In the genomic region with DNA sequence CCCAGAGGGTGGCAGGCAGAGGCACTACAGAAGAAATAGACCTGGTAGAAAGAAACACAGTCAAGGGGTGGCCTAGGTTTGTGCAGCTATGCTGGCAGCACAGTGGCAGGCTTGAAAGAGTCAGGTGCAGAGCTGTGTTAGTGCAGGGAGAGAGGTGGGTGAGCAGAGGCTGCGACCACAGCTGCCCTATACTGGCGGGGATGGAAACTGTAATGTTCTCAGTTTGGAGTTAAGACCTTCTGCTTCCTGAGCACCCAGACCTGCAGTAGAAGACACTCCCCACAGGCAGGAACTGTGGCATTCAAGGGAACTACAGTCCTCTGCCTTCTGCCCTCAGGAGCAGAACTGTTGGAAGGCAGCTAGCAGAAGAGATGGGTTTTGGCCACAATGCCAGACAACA, we compare ENCODE assay signal across 37 mouse cellular contexts. TPM values are rescaled to one million over a fixed set of nuclear protein-coding genes. Genes with fewer than 3 reads are reported as not detected.
DNase-seq lines count a peak whose midpoint lies in the region; ATAC-seq lines count a peak whose summit lies in the region.
"Had no signal": no experiment of that assay in that cellular context is flagged by ENCODE, and none has a peak within 500 bp of the region (broad histone marks: within the 10 kb centered on the region; RNA-seq: fewer than 3 reads in every experiment).

No protein-coding gene starts in this region.

- no peaks in the 10 kb centered on the region for H3K36me3 ChIP-seq in heart, embryonic 10.5 days
- H3K36me3 ChIP-seq in heart, embryonic 15.5 days: no peaks in the 10 kb centered on the region
- no peaks in the 10 kb centered on the region for H3K36me3 ChIP-seq in midbrain, embryonic 11.5 days (ENCODE audit: control insufficient read depth, insufficient read depth, low read length)
- H3K36me3 ChIP-seq in midbrain, embryonic 13.5 days: no peaks in the 10 kb centered on the region
- no peaks in the 10 kb centered on the region for H3K36me3 ChIP-seq in forebrain, embryonic 11.5 days (ENCODE audit: control insufficient read depth, insufficient read depth, low read length)
- H3K36me3 ChIP-seq: forebrain, embryonic 12.5 days; intestine, embryonic 15.5 days; limb, embryonic 12.5 days; liver, embryonic 15.5 days; midbrain, embryonic 12.5 days; neural tube, embryonic 13.5 days had no signal

- intact Hi-C loops in heart, postnatal 25 days (cut with DNase I): no loop called here

- H3K27me3 ChIP-seq in heart, embryonic 10.5 days (ENCODE audit: insufficient read depth, poor library complexity, severe bottlenecking): peaks cover 5% of the 10 kb centered on the region; the same call in 1 of the 2 replicates
- H3K27me3 ChIP-seq in heart, embryonic 15.5 days: no peaks in the 10 kb centered on the region
- H3K27me3 ChIP-seq in midbrain, embryonic 11.5 days (ENCODE audit: control insufficient read depth, insufficient read depth, low read length): no peaks in the 10 kb centered on the region
- no peaks in the 10 kb centered on the region for H3K27me3 ChIP-seq in midbrain, embryonic 13.5 days
- H3K27me3 ChIP-seq in forebrain, embryonic 11.5 days (ENCODE audit: control insufficient read depth, insufficient read depth, low read length): no peaks in the 10 kb centered on the region
- H3K27me3 ChIP-seq: forebrain, embryonic 12.5 days; intestine, embryonic 15.5 days; midbrain, embryonic 12.5 days; neural tube, embryonic 13.5 days had no signal

- no peak overlapping the region for H3K9ac ChIP-seq in heart, embryonic 15.5 days
- no peak overlapping the region for H3K9ac ChIP-seq in midbrain, embryonic 11.5 days (ENCODE audit: low read length)
- no peak overlapping the region for H3K9ac ChIP-seq in midbrain, embryonic 13.5 days (replicated peaks)
- no peak overlapping the region for H3K9ac ChIP-seq in forebrain, embryonic 11.5 days (ENCODE audit: low read length)
- H3K9ac ChIP-seq: forebrain, embryonic 12.5 days; forebrain, postnatal 0 days; intestine, embryonic 15.5 days; limb, embryonic 12.5 days; liver, embryonic 15.5 days; lung, embryonic 14.5 days; midbrain, embryonic 12.5 days; neural tube, embryonic 13.5 days had no signal

- WGBS in heart, embryonic 10.5 days: 64% methylated on average over 2 of the region's 2 CpGs
- WGBS in heart, embryonic 15.5 days: 56% methylated on average over 2 of the region's 2 CpGs
- 81% methylated on average over 2 of the region's 2 CpGs for WGBS in midbrain, embryonic 11.5 days
- WGBS in midbrain, embryonic 13.5 days: 91% methylated on average over 2 of the region's 2 CpGs
- WGBS in forebrain, embryonic 11.5 days: 64% methylated on average over 2 of the region's 2 CpGs

- ATAC-seq in heart, embryonic 15.5 days (replicated peaks; ENCODE audit: insufficient number of reproducible peaks, insufficient read depth, low FRiP score, low read depth): no peak
- ATAC-seq in midbrain, embryonic 11.5 days (ENCODE audit: low FRiP score): no peak
- ATAC-seq in midbrain, embryonic 13.5 days: no peak
- peak; percentile 47 for ATAC-seq in megakaryocyte progenitor cell, adult 5-6 weeks (replicated peaks; ENCODE audit: poor library complexity)
- no peak for ATAC-seq in forebrain, embryonic 11.5 days (replicated peaks; ENCODE audit: low FRiP score)
- ATAC-seq: forebrain, postnatal 0 days; hindbrain, postnatal 0 days; intestine, embryonic 15.5 days had no signal

- H3K4me3 ChIP-seq in heart, embryonic 10.5 days: no peak overlapping the region
- H3K4me3 ChIP-seq in heart, embryonic 15.5 days: no peak overlapping the region
- no peak overlapping the region for H3K4me3 ChIP-seq in midbrain, embryonic 11.5 days (ENCODE audit: low read depth, low read length)
- no peak overlapping the region for H3K4me3 ChIP-seq in midbrain, embryonic 13.5 days (replicated peaks)
- H3K4me3 ChIP-seq in forebrain, embryonic 11.5 days (ENCODE audit: low read depth, low read length): no peak overlapping the region
- H3K4me3 ChIP-seq: erythroblast, embryonic 14.5 days; forebrain, embryonic 12.5 days; intestine, embryonic 15.5 days; layer of hippocampus, adult 2 months; left cerebral cortex, adult 2 months; limb, embryonic 12.5 days; liver, embryonic 15.5 days; midbrain, embryonic 12.5 days; neural tube, embryonic 13.5 days had no signal

- H3K4me2 ChIP-seq in heart, embryonic 15.5 days: no peak overlapping the region
- no peak overlapping the region for H3K4me2 ChIP-seq in midbrain, embryonic 11.5 days
- no peak overlapping the region for H3K4me2 ChIP-seq in midbrain, embryonic 13.5 days (replicated peaks)
- no peak overlapping the region for H3K4me2 ChIP-seq in forebrain, embryonic 11.5 days (ENCODE audit: low read depth, low read length, severe bottlenecking)
- H3K4me2 ChIP-seq: forebrain, embryonic 12.5 days; intestine, embryonic 15.5 days; limb, embryonic 12.5 days; liver, embryonic 15.5 days; lung, embryonic 14.5 days; midbrain, embryonic 12.5 days; neural tube, embryonic 13.5 days had no signal

- H3K9me3 ChIP-seq in heart, embryonic 10.5 days: no peaks in the 10 kb centered on the region
- no peaks in the 10 kb centered on the region for H3K9me3 ChIP-seq in heart, embryonic 15.5 days (replicated peaks)
- H3K9me3 ChIP-seq in midbrain, embryonic 11.5 days (ENCODE audit: control insufficient read depth, low read length): no peaks in the 10 kb centered on the region
- H3K9me3 ChIP-seq in midbrain, embryonic 13.5 days: no peaks in the 10 kb centered on the region
- no peaks in the 10 kb centered on the region for H3K9me3 ChIP-seq in forebrain, embryonic 11.5 days (ENCODE audit: control insufficient read depth, low read length)
- H3K9me3 ChIP-seq: forebrain, embryonic 12.5 days; intestine, embryonic 15.5 days; limb, embryonic 12.5 days; liver, embryonic 15.5 days; midbrain, embryonic 12.5 days; neural tube, embryonic 13.5 days had no signal

- peak overlapping the region; percentile 66; the same call in 1 of the 2 replicates for H3K27ac ChIP-seq in heart, embryonic 10.5 days
- peak overlapping the region; percentile 65 for H3K27ac ChIP-seq in heart, embryonic 15.5 days
- H3K27ac ChIP-seq in midbrain, embryonic 11.5 days (ENCODE audit: low read depth, low read length): no peak overlapping the region
- no peak overlapping the region for H3K27ac ChIP-seq in midbrain, embryonic 13.5 days
- H3K27ac ChIP-seq in forebrain, embryonic 11.5 days (ENCODE audit: low read depth, low read length): no peak overlapping the region
- H3K27ac ChIP-seq: forebrain, embryonic 12.5 days; hindbrain, postnatal 0 days; intestine, embryonic 15.5 days; layer of hippocampus, adult 2 months; left cerebral cortex, adult 2 months; limb, embryonic 12.5 days; liver, embryonic 15.5 days; midbrain, embryonic 12.5 days; neural tube, embryonic 13.5 days had no signal

- H3K4me1 ChIP-seq in heart, embryonic 10.5 days: peaks cover 26% of the 10 kb centered on the region
- peaks cover 18% of the 10 kb centered on the region for H3K4me1 ChIP-seq in heart, embryonic 15.5 days (replicated peaks)
- no peaks in the 10 kb centered on the region for H3K4me1 ChIP-seq in midbrain, embryonic 11.5 days (ENCODE audit: control insufficient read depth, insufficient read depth, low read length)
- H3K4me1 ChIP-seq in midbrain, embryonic 13.5 days (replicated peaks): no peaks in the 10 kb centered on the region
- H3K4me1 ChIP-seq in forebrain, embryonic 11.5 days (replicated peaks; ENCODE audit: control insufficient read depth, insufficient read depth, low read length): no peaks in the 10 kb centered on the region
- H3K4me1 ChIP-seq: forebrain, embryonic 12.5 days; limb, embryonic 12.5 days; liver, embryonic 15.5 days; midbrain, embryonic 12.5 days; neural tube, embryonic 13.5 days had no signal

- DNase-seq in heart, embryonic 10.5 days (ENCODE audit: low spot score): no peak
- no peak for DNase-seq in heart, postnatal 25 days (ENCODE audit: low spot score)
- no peak for DNase-seq in heart, adult 9 months (ENCODE audit: low spot score in 2 of 2)
- peak; percentile 73 for DNase-seq in midbrain, embryonic 11.5 days (ENCODE audit: low spot score, missing footprints)
- DNase-seq in forebrain, embryonic 11.5 days (ENCODE audit: low spot score): no peak
- DNase-seq: adrenal gland, postnatal 14 days; cerebellum, adult 11-12 months; cerebellum, adult 9-11 months; forebrain, postnatal 0 days; gastrocnemius, postnatal 14 days; kidney, adult 2 months; kidney, postnatal 36 days; lung, embryonic 14.5 days; lung, postnatal 14 days; thymus, postnatal 14 days had no signal

RNA-seq across cellular contexts. Expression of gene Zp1, which starts 5.6 kb away (rescaled TPM):
- polyA plus RNA-seq in heart, embryonic 10.5 days (2016; fragmentation: Nextera tagmentation; extraction: Ambion mirVana): not detected in 2 replicates
- total RNA-seq in heart, postnatal 25 days (2021): not detected
- polyA plus RNA-seq in heart, embryonic 15.5 days (2015; fragmentation: Nextera tagmentation; extraction: Ambion mirVana): not detected in 2 replicates
- polyA plus RNA-seq in midbrain, embryonic 11.5 days (2014; fragmentation: Nextera tagmentation; extraction: Ambion mirVana): 0.22 TPM in 1 of 2 replicates, not detected in the other
- not detected in 2 replicates for polyA plus RNA-seq in midbrain, embryonic 13.5 days (2015; fragmentation: Nextera tagmentation; extraction: Ambion mirVana)
- not detected in 2 replicates for total RNA-seq in megakaryocyte progenitor cell, adult 5-6 weeks (2015)
- total RNA-seq in megakaryocyte progenitor cell, adult 5-6 weeks (2017): not detected in 2 replicates
- not detected in 2 replicates for polyA plus RNA-seq in forebrain, embryonic 11.5 days (2014; fragmentation: Nextera tagmentation; extraction: Ambion mirVana)
- total RNA-seq: adrenal gland, postnatal 14 days; heart, adult 8-10 months; layer of hippocampus, adult 2 months; layer of hippocampus, postnatal 14 days; left cerebral cortex, adult 2 months; left cerebral cortex, postnatal 25 days; liver, adult 2 months; MEL had no signal
- polyA plus RNA-seq: cortical plate, adult 2 months; embryonic facial prominence, embryonic 14.5 days; erythroblast, embryonic 14.5 days; forebrain, embryonic 12.5 days; intestine, embryonic 15.5 days; kidney, adult 2 months; kidney, embryonic 16.5 days; limb, embryonic 12.5 days; liver, adult 2 months; liver, embryonic 15.5 days; lung, embryonic 14.5 days; midbrain, embryonic 12.5 days; neural tube, embryonic 13.5 days; stomach, embryonic 14.5 days had no signal

RNA-seq across cellular contexts. Expression of gene Prpf19, which starts 19.8 kb away (rescaled TPM):
- 21.3 and 48.5 TPM in 2 replicates for polyA plus RNA-seq in heart, embryonic 10.5 days (2016; fragmentation: Nextera tagmentation; extraction: Ambion mirVana)
- 100 to 1,000 TPM; 213 to 229 TPM for total RNA-seq in heart, postnatal 25 days (2021)
- 29.4 and 31.2 TPM in 2 replicates for polyA plus RNA-seq in heart, embryonic 15.5 days (2015; fragmentation: Nextera tagmentation; extraction: Ambion mirVana)
- polyA plus RNA-seq in midbrain, embryonic 11.5 days (2014; fragmentation: Nextera tagmentation; extraction: Ambion mirVana): 52.7 and 58.4 TPM in 2 replicates
- polyA plus RNA-seq in midbrain, embryonic 13.5 days (2015; fragmentation: Nextera tagmentation; extraction: Ambion mirVana): 45.4 and 49.5 TPM in 2 replicates
- 70.5 and 77.5 TPM in 2 replicates for total RNA-seq in megakaryocyte progenitor cell, adult 5-6 weeks (2015)
- 159 and 191 TPM in 2 replicates for total RNA-seq in megakaryocyte progenitor cell, adult 5-6 weeks (2017)
- polyA plus RNA-seq in forebrain, embryonic 11.5 days (2014; fragmentation: Nextera tagmentation; extraction: Ambion mirVana): 50.9 and 55.5 TPM in 2 replicates

RNA-seq across cellular contexts. Expression of gene Ptgdr2, which starts 22.1 kb away (rescaled TPM):
- 0.19 and 0.30 TPM in 2 replicates for polyA plus RNA-seq in heart, embryonic 10.5 days (2016; fragmentation: Nextera tagmentation; extraction: Ambion mirVana)
- under 1 TPM in 1 of 2 experiments, not detected in 1; 0.08 TPM for total RNA-seq in heart, postnatal 25 days (2021)
- polyA plus RNA-seq in heart, embryonic 15.5 days (2015; fragmentation: Nextera tagmentation; extraction: Ambion mirVana): 0.06 and 0.25 TPM in 2 replicates
- polyA plus RNA-seq in midbrain, embryonic 11.5 days (2014; fragmentation: Nextera tagmentation; extraction: Ambion mirVana): 0.05 and 0.12 TPM in 2 replicates
- 0.22 and 0.24 TPM in 2 replicates for polyA plus RNA-seq in midbrain, embryonic 13.5 days (2015; fragmentation: Nextera tagmentation; extraction: Ambion mirVana)
- 0.07 and 0.17 TPM in 2 replicates for total RNA-seq in megakaryocyte progenitor cell, adult 5-6 weeks (2015)
- 0.07 TPM in 1 of 2 replicates, not detected in the other for total RNA-seq in megakaryocyte progenitor cell, adult 5-6 weeks (2017)
- polyA plus RNA-seq in forebrain, embryonic 11.5 days (2014; fragmentation: Nextera tagmentation; extraction: Ambion mirVana): 0.09 TPM in 1 of 2 replicates, not detected in the other
- total RNA-seq: adrenal gland, postnatal 14 days; liver, adult 2 months had no signal
- polyA plus RNA-seq: erythroblast, embryonic 14.5 days; liver, adult 2 months; liver, embryonic 15.5 days; lung, embryonic 14.5 days; neural tube, embryonic 13.5 days; stomach, embryonic 14.5 days had no signal

RNA-seq across cellular contexts. Expression of gene Tmem109, which starts 33.1 kb away (rescaled TPM):
- polyA plus RNA-seq in heart, embryonic 10.5 days (2016; fragmentation: Nextera tagmentation; extraction: Ambion mirVana): 67.8 and 68.2 TPM in 2 replicates
- 10 to 100 TPM; 82.8 to 87.8 TPM for total RNA-seq in heart, postnatal 25 days (2021)
- polyA plus RNA-seq in heart, embryonic 15.5 days (2015; fragmentation: Nextera tagmentation; extraction: Ambion mirVana): 93.2 and 106 TPM in 2 replicates
- polyA plus RNA-seq in midbrain, embryonic 11.5 days (2014; fragmentation: Nextera tagmentation; extraction: Ambion mirVana): 38.7 and 41.2 TPM in 2 replicates
- polyA plus RNA-seq in midbrain, embryonic 13.5 days (2015; fragmentation: Nextera tagmentation; extraction: Ambion mirVana): 34.4 and 35.0 TPM in 2 replicates
- total RNA-seq in megakaryocyte progenitor cell, adult 5-6 weeks (2015): 14.9 and 16.5 TPM in 2 replicates
- total RNA-seq in megakaryocyte progenitor cell, adult 5-6 weeks (2017): 13.2 and 17.8 TPM in 2 replicates
- 44.3 and 45.9 TPM in 2 replicates for polyA plus RNA-seq in forebrain, embryonic 11.5 days (2014; fragmentation: Nextera tagmentation; extraction: Ambion mirVana)

RNA-seq across cellular contexts. Expression of gene Ccdc86, which starts 34.2 kb away (rescaled TPM):
- polyA plus RNA-seq in heart, embryonic 10.5 days (2016; fragmentation: Nextera tagmentation; extraction: Ambion mirVana): 27.2 and 39.6 TPM in 2 replicates
- total RNA-seq in heart, postnatal 25 days (2021): 1 to 10 TPM; 5.7 to 6.2 TPM
- 15.3 and 17.0 TPM in 2 replicates for polyA plus RNA-seq in heart, embryonic 15.5 days (2015; fragmentation: Nextera tagmentation; extraction: Ambion mirVana)
- polyA plus RNA-seq in midbrain, embryonic 11.5 days (2014; fragmentation: Nextera tagmentation; extraction: Ambion mirVana): 20.0 and 22.5 TPM in 2 replicates
- 15.5 and 16.2 TPM in 2 replicates for polyA plus RNA-seq in midbrain, embryonic 13.5 days (2015; fragmentation: Nextera tagmentation; extraction: Ambion mirVana)
- total RNA-seq in megakaryocyte progenitor cell, adult 5-6 weeks (2015): 28.1 and 31.0 TPM in 2 replicates
- 17.6 and 20.5 TPM in 2 replicates for total RNA-seq in megakaryocyte progenitor cell, adult 5-6 weeks (2017)
- 28.1 and 31.2 TPM in 2 replicates for polyA plus RNA-seq in forebrain, embryonic 11.5 days (2014; fragmentation: Nextera tagmentation; extraction: Ambion mirVana)

Comparison
In these comparisons a context has a peak if more than half of its experiments do, and no peak if none do; other contexts are left out.
1. H3K27ac ChIP-seq: peak in heart, embryonic 10.5 days (single experiment) and heart, embryonic 15.5 days (single experiment); none in midbrain, embryonic 11.5 days (single experiment), midbrain, embryonic 13.5 days (single experiment) and forebrain, embryonic 11.5 days (single experiment).